Mouse (Mus musculus): ENCODE results near the gene Tanc2. TPM values are rescaled to one million over a fixed set of nuclear protein-coding genes. Genes with fewer than 3 reads are reported as not detected.

Tanc2 gene
- total and polyA plus RNA-seq, 2 experiments from 2014 or later: 5.2 to 25.0 TPM

GRCm38 (mm10) chr11:105911592-105912375, 322.0 kb downstream of the Tanc2 start:
- no peak overlapping the region for H3K27ac ChIP-seq (ENCODE audit: low read depth)
- no peak overlapping the region for H3K4me3 ChIP-seq (ENCODE audit: low read depth, low read length)
- H3K27me3 ChIP-seq (ENCODE audit: control insufficient read depth, insufficient read depth, low read length): no peaks in the 10 kb centered on the region
- 25% methylated on average over 4 of the region's 4 CpGs for WGBS
- no peaks in the 10 kb centered on the region for H3K9me3 ChIP-seq (replicated peaks; ENCODE audit: control insufficient read depth, low read length)
- no peak overlapping the region for H3K4me2 ChIP-seq (ENCODE audit: low read depth, low read length)
- H3K9ac ChIP-seq (replicated peaks; ENCODE audit: low read depth, low read length): no peak overlapping the region
- DNase-seq (ENCODE audit: low spot score) (peak; percentile 87), ATAC-seq (ENCODE audit: insufficient read depth, low read depth) (peak; percentile 68; the same call in 1 of the 2 replicates)
- H3K36me3 ChIP-seq (replicated peaks; ENCODE audit: control insufficient read depth, insufficient read depth, low read length): peaks cover 22% of the 10 kb centered on the region
- TF ChIP-seq EP300 (IDR thresholded peaks at IDR 0.05; ENCODE audit: low read depth) (no peak), CTCF (IDR thresholded peaks at IDR 0.05; ENCODE audit: low read depth) (peak; percentile 96)
- no peaks in the 10 kb centered on the region for H3K4me1 ChIP-seq (ENCODE audit: control insufficient read depth, insufficient read depth)

- DNase-seq (ENCODE audit: low spot score): no peak
- no peak for TF ChIP-seq CTCF (IDR thresholded peaks at IDR 0.05; ENCODE audit: low read depth)
- TF ChIP-seq EP300 (IDR thresholded peaks at IDR 0.05; ENCODE audit: low read depth): no peak
- Histone ChIP-seq H3K9ac (replicated peaks; ENCODE audit: low read depth, low read length) (no peak overlapping the region), H3K4me3 (ENCODE audit: low read depth, low read length) (no peak overlapping the region), H3K4me1 (ENCODE audit: control insufficient read depth, insufficient read depth) (no peaks in the 10 kb centered on the region), H3K4me2 (ENCODE audit: low read depth, low read length) (no peak overlapping the region), H3K36me3 (replicated peaks; ENCODE audit: control insufficient read depth, insufficient read depth, low read length) (peaks cover 33% of the 10 kb centered on the region), H3K27ac (ENCODE audit: low read depth) (no peak overlapping the region), H3K27me3 (ENCODE audit: control insufficient read depth, insufficient read depth, low read length) (no peaks in the 10 kb centered on the region), H3K9me3 (replicated peaks; ENCODE audit: control insufficient read depth, low read length) (no peaks in the 10 kb centered on the region)
- ATAC-seq (ENCODE audit: insufficient read depth, low read depth): no peak
- WGBS: 82% methylated on average over 5 of the region's 5 CpGs
Observed at GRCm38 (mm10) chr11:105913580-105913979, 323.8 kb downstream of the Tanc2 start.

GRCm38 (mm10) chr11:105920098-105920785, 330.5 kb downstream of the Tanc2 start:
- Histone ChIP-seq H3K4me1 (ENCODE audit: control insufficient read depth, insufficient read depth) (no peaks in the 10 kb centered on the region), H3K9me3 (replicated peaks; ENCODE audit: control insufficient read depth, low read length) (no peaks in the 10 kb centered on the region), H3K36me3 (replicated peaks; ENCODE audit: control insufficient read depth, insufficient read depth, low read length) (peaks cover 55% of the 10 kb centered on the region), H3K27ac (ENCODE audit: low read depth) (no peak overlapping the region), H3K4me3 (ENCODE audit: low read depth, low read length) (no peak overlapping the region), H3K9ac (replicated peaks; ENCODE audit: low read depth, low read length) (no peak overlapping the region), H3K27me3 (ENCODE audit: control insufficient read depth, insufficient read depth, low read length) (no peaks in the 10 kb centered on the region), H3K4me2 (ENCODE audit: low read depth, low read length) (no peak overlapping the region)
- WGBS: 66% methylated on average over 3 of the region's 3 CpGs
- ATAC-seq (ENCODE audit: insufficient read depth, low read depth): no peak
- DNase-seq (ENCODE audit: low spot score): no peak
- TF ChIP-seq CTCF (IDR thresholded peaks at IDR 0.05; ENCODE audit: low read depth) (no peak), EP300 (IDR thresholded peaks at IDR 0.05; ENCODE audit: low read depth) (no peak)

DNA sequence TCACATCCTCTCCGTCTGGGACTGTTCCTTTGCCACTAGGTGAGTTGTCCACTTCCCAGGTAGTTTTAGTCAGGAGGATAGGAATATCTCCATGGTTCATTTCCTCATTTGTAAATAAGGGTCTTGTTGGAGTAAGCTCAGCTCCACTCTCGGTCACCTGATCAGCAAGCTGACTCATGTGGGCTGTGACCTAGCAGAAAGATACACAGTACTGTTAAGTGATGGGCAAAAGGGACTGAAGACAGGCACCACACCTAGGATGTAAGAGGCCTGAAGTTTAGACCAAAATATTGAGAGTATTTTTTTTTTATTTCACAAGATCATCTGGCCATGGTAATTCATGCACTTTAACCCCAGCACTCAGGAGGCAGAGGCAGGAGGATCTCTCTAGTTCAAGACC, 331.1 kb downstream of the Tanc2 start:
- TF ChIP-seq EP300 (IDR thresholded peaks at IDR 0.05; ENCODE audit: low read depth) (no peak), CTCF (IDR thresholded peaks at IDR 0.05; ENCODE audit: low read depth) (no peak)
- 90% methylated on average over 2 of the region's 2 CpGs for WGBS

GRCm38 (mm10) chr11:105921275-105921674, 331.5 kb downstream of the Tanc2 start:
- Histone ChIP-seq H3K9me3 (replicated peaks; ENCODE audit: control insufficient read depth, low read length) (no peaks in the 10 kb centered on the region), H3K4me2 (ENCODE audit: low read depth, low read length) (no peak overlapping the region), H3K9ac (replicated peaks; ENCODE audit: low read depth, low read length) (no peak overlapping the region), H3K27me3 (ENCODE audit: control insufficient read depth, insufficient read depth, low read length) (no peaks in the 10 kb centered on the region), H3K36me3 (replicated peaks; ENCODE audit: control insufficient read depth, insufficient read depth, low read length) (peaks cover 54% of the 10 kb centered on the region), H3K27ac (ENCODE audit: low read depth) (no peak overlapping the region), H3K4me3 (ENCODE audit: low read depth, low read length) (no peak overlapping the region), H3K4me1 (ENCODE audit: control insufficient read depth, insufficient read depth) (no peaks in the 10 kb centered on the region)
- WGBS: 78% methylated on average over 5 of the region's 5 CpGs
- TF ChIP-seq EP300 (IDR thresholded peaks at IDR 0.05; ENCODE audit: low read depth) (no peak), CTCF (IDR thresholded peaks at IDR 0.05; ENCODE audit: low read depth) (no peak)
- ATAC-seq (ENCODE audit: insufficient read depth, low read depth) (no peak), DNase-seq (ENCODE audit: low spot score) (no peak)

More for the DNA sequence above, 331.1 kb downstream of the Tanc2 start:
- Histone ChIP-seq H3K27me3 (ENCODE audit: control insufficient read depth, insufficient read depth, low read length) (no peaks in the 10 kb centered on the region), H3K36me3 (replicated peaks; ENCODE audit: control insufficient read depth, insufficient read depth, low read length) (peaks cover 55% of the 10 kb centered on the region), H3K4me1 (ENCODE audit: control insufficient read depth, insufficient read depth) (no peaks in the 10 kb centered on the region), H3K4me2 (ENCODE audit: low read depth, low read length) (no peak overlapping the region), H3K9me3 (replicated peaks; ENCODE audit: control insufficient read depth, low read length) (no peaks in the 10 kb centered on the region), H3K27ac (ENCODE audit: low read depth) (no peak overlapping the region), H3K9ac (replicated peaks; ENCODE audit: low read depth, low read length) (no peak overlapping the region), H3K4me3 (ENCODE audit: low read depth, low read length) (no peak overlapping the region)
- no peak for DNase-seq (ENCODE audit: low spot score)
- ATAC-seq (ENCODE audit: insufficient read depth, low read depth): no peak

Data from heart, postnatal 0 days (tissue).